Mouse (Mus musculus) hindbrain, embryonic 16.5 days (tissue): ENCODE measurements at regions not wholly inside any gene's neighbourhood (a gene's known extent, or its start where the extent isn't known, plus 50 kb on each side); places are given as distances from the start of the nearest gene placed in this dataset.

Source experiments
- ATAC-seq: fragments of 200-750 bp; cut with Nextera tagmentation; 2 replicates; pipeline ENCODE4 v1.8.0; 2017; ENCODE audit warnings: moderate TSS enrichment, moderate library complexity
- H3K27ac ChIP-seq: fragments of 300-500 bp; sonication (generic); 2 replicates; pipeline ENCODE4 v1.5.1; 2014; ENCODE audit warnings: low read depth, mild to moderate bottlenecking, control low read depth, low read length, moderate library complexity
- H3K27me3 ChIP-seq: fragments of 300-500 bp; sonication (generic); replicated peaks from 2 replicates; pipeline ENCODE4 v1.6.1; 2014; ENCODE audit warnings: low read length; ENCODE audit not compliant: control insufficient read depth, insufficient read depth
- H3K36me3 ChIP-seq: fragments of 300-500 bp; sonication (generic); 2 replicates; pipeline ENCODE4 v1.6.1; 2014; ENCODE audit warnings: mild to moderate bottlenecking, low read length, moderate library complexity, mixed read lengths; ENCODE audit not compliant: control insufficient read depth, insufficient read depth
- H3K4me1 ChIP-seq: fragments of 300-500 bp; sonication (generic); 2 replicates; pipeline ENCODE4 v1.6.1; 2014; ENCODE audit warnings: low read depth, low read length; ENCODE audit not compliant: control insufficient read depth, insufficient read depth
- H3K4me2 ChIP-seq: fragments of 300-500 bp; sonication (generic); 2 replicates; pipeline ENCODE4 v1.6.1; 2014; ENCODE audit warnings: mild to moderate bottlenecking, low read length, control low read depth, moderate library complexity
- H3K4me3 ChIP-seq: fragments of 300-500 bp; sonication (generic); 2 replicates; pipeline ENCODE4 v1.5.1; 2014; ENCODE audit warnings: mild to moderate bottlenecking, low read length, control low read depth, moderate library complexity
- H3K9ac ChIP-seq: fragments of 300-500 bp; sonication (generic); 2 replicates; pipeline ENCODE4 v1.6.1; 2014; ENCODE audit warnings: low read depth, mild to moderate bottlenecking, control low read depth, low read length, moderate library complexity
- H3K9me3 ChIP-seq: fragments of 300-500 bp; sonication (generic); 2 replicates; pipeline ENCODE4 v1.6.1; 2014; ENCODE audit warnings: mild to moderate bottlenecking, low read length, moderate library complexity; ENCODE audit not compliant: control insufficient read depth
- WGBS: fragments of 180-500 bp; shearing (Covaris S2); extraction: QIAGEN DNeasy Blood & Tissue Kit; methylation state at CpG from one replicate; pipeline ENCODE4 v1.1.7; 2014; 5-methylcytosine and 5-hydroxymethylcytosine counted together

GRCm38 (mm10) chr3:34550189-34550588 lies 100.0 kb upstream of the Sox2 start:
- ATAC-seq, result no peak
- no peaks in the 10 kb centered on the region for H3K4me1 ChIP-seq
- H3K36me3 ChIP-seq, result no peaks in the 10 kb centered on the region
- H3K4me2 ChIP-seq, result no peak overlapping the region
- H3K27me3 ChIP-seq, result no peaks in the 10 kb centered on the region
- no peak overlapping the region for H3K9ac ChIP-seq
- H3K9me3 ChIP-seq, result no peaks in the 10 kb centered on the region
- WGBS, result 70% methylated on average over 12 of the region's 12 CpGs
- no peak overlapping the region for H3K4me3 ChIP-seq
- H3K27ac ChIP-seq, result no peak overlapping the region

GRCm38 (mm10) chr3:34532451-34532850 lies 117.8 kb upstream of the Sox2 start:
- ATAC-seq, result peak; percentile 67; the same call in 1 of the 2 replicates
- Histone ChIP-seq H3K4me1 (peaks cover 10% of the 10 kb centered on the region), H3K27ac (no peak overlapping the region), H3K4me2 (no peak overlapping the region), H3K4me3 (no peak overlapping the region), H3K9ac (no peak overlapping the region), H3K9me3 (peaks cover 7% of the 10 kb centered on the region), H3K27me3 (no peaks in the 10 kb centered on the region), H3K36me3 (no peaks in the 10 kb centered on the region)
- 35% methylated on average over 3 of the region's 3 CpGs for WGBS

GRCm38 (mm10) chr3:34531836-34532235 lies 118.4 kb upstream of the Sox2 start:
- WGBS, result 21% methylated on average over 7 of the region's 7 CpGs
- Histone ChIP-seq H3K4me1 (peaks cover 10% of the 10 kb centered on the region), H3K9ac (no peak overlapping the region), H3K4me3 (no peak overlapping the region), H3K4me2 (no peak overlapping the region), H3K36me3 (no peaks in the 10 kb centered on the region), H3K27ac (no peak overlapping the region), H3K9me3 (peaks cover 5% of the 10 kb centered on the region; the same call in 1 of the 2 replicates), H3K27me3 (no peaks in the 10 kb centered on the region)
- peak; percentile 68 for ATAC-seq

GRCm38 (mm10) chr3:34527546-34527945 lies 122.7 kb upstream of the Sox2 start:
- H3K9me3 ChIP-seq, result peaks cover 5% of the 10 kb centered on the region
- peaks cover 10% of the 10 kb centered on the region for H3K4me1 ChIP-seq
- no peak for ATAC-seq
- H3K4me3 ChIP-seq, result no peak overlapping the region
- H3K4me2 ChIP-seq, result no peak overlapping the region
- H3K27me3 ChIP-seq, result no peaks in the 10 kb centered on the region
- H3K27ac ChIP-seq, result no peak overlapping the region
- H3K36me3 ChIP-seq, result no peaks in the 10 kb centered on the region
- H3K9ac ChIP-seq, result no peak overlapping the region

- H3K36me3 ChIP-seq, result no peaks in the 10 kb centered on the region
- no peak for ATAC-seq
- H3K4me2 ChIP-seq, result no peak overlapping the region
- no peak overlapping the region for H3K27ac ChIP-seq
- 91% methylated on average over 5 of the region's 5 CpGs for WGBS
- no peak overlapping the region for H3K4me3 ChIP-seq
- H3K9ac ChIP-seq, result no peak overlapping the region
- H3K9me3 ChIP-seq, result peaks cover 5% of the 10 kb centered on the region
- H3K4me1 ChIP-seq, result no peaks in the 10 kb centered on the region
- no peaks in the 10 kb centered on the region for H3K27me3 ChIP-seq
These were observed 124.5 kb upstream of the Sox2 start for GRCm38 (mm10) chr3:34525730-34526129.

GRCm38 (mm10) chr3:34522054-34522684 lies 128.0 kb upstream of the Sox2 start:
- no peak for ATAC-seq
- Histone ChIP-seq H3K27ac (no peak overlapping the region), H3K4me1 (no peaks in the 10 kb centered on the region), H3K36me3 (no peaks in the 10 kb centered on the region), H3K4me2 (no peak overlapping the region), H3K4me3 (no peak overlapping the region), H3K27me3 (no peaks in the 10 kb centered on the region), H3K9me3 (peaks cover 5% of the 10 kb centered on the region), H3K9ac (no peak overlapping the region)
- 39% methylated on average over 6 of the region's 6 CpGs for WGBS

GRCm38 (mm10) chr3:34521357-34522053 lies 128.7 kb upstream of the Sox2 start:
- Histone ChIP-seq H3K27ac (no peak overlapping the region), H3K4me2 (no peak overlapping the region), H3K4me1 (no peaks in the 10 kb centered on the region), H3K4me3 (no peak overlapping the region), H3K27me3 (no peaks in the 10 kb centered on the region), H3K9ac (no peak overlapping the region), H3K9me3 (peaks cover 5% of the 10 kb centered on the region), H3K36me3 (no peaks in the 10 kb centered on the region)
- ATAC-seq, result peak; percentile 45; the same call in 1 of the 2 replicates
- WGBS, result 72% methylated on average over 14 of the region's 14 CpGs

GRCm38 (mm10) chr3:34512503-34513145 lies 137.6 kb upstream of the Sox2 start:
- peaks cover 6% of the 10 kb centered on the region for H3K9me3 ChIP-seq
- 87% methylated on average over 13 of the region's 13 CpGs for WGBS
- H3K27ac ChIP-seq, result no peak overlapping the region
- ATAC-seq, result no peak
- no peaks in the 10 kb centered on the region for H3K27me3 ChIP-seq
- no peak overlapping the region for H3K9ac ChIP-seq
- H3K36me3 ChIP-seq, result no peaks in the 10 kb centered on the region
- H3K4me1 ChIP-seq, result peaks cover 3% of the 10 kb centered on the region; the same call in 1 of the 2 replicates
- no peak overlapping the region for H3K4me3 ChIP-seq
- H3K4me2 ChIP-seq, result no peak overlapping the region

GRCm38 (mm10) chr3:34510723-34511122 lies 139.5 kb upstream of the Sox2 start:
- no peak for ATAC-seq
- Histone ChIP-seq H3K27ac (no peak overlapping the region), H3K4me3 (no peak overlapping the region), H3K4me1 (peaks cover 3% of the 10 kb centered on the region; the same call in 1 of the 2 replicates), H3K9me3 (peaks cover 6% of the 10 kb centered on the region), H3K4me2 (no peak overlapping the region), H3K36me3 (no peaks in the 10 kb centered on the region), H3K9ac (no peak overlapping the region), H3K27me3 (no peaks in the 10 kb centered on the region)
- WGBS, result 86% methylated on average over 4 of the region's 4 CpGs
